Mouse (Mus musculus) thymus, postnatal 25 days (tissue): ENCODE measurements around the gene Snf8.
A peak's percentile ranks its signal among the peaks of the same experiment; 100 is the strongest.

Source experiments
- DNase-seq: peaks from one replicate; pipeline ENCODE4 v3.0.0; 2022

Snf8 gene

GRCm38 (mm10) chr11:96034596-96035052 is at the start of gene Snf8:
TSS of gene Snf8 (plus strand) at chr11:96034885.
- DNase-seq, result peak; percentile 94

- no peak for DNase-seq
Observed at GRCm38 (mm10) chr11:95987854-95988447, 46.7 kb upstream of the Snf8 start.

- DNase-seq, result no peak
Observed at GRCm38 (mm10) chr11:95988533-95988932, 46.2 kb upstream of the Snf8 start.

- no peak for DNase-seq
Observed at GRCm38 (mm10) chr11:95989864-95990263, 44.8 kb upstream of the Snf8 start.

GRCm38 (mm10) chr11:95990431-95990830 is 44.3 kb upstream of the Snf8 start:
- no peak for DNase-seq

GRCm38 (mm10) chr11:95990886-95991708 is 43.6 kb upstream of the Snf8 start:
- DNase-seq, result no peak

GRCm38 (mm10) chr11:95994151-95994550 is 40.5 kb upstream of the Snf8 start:
- DNase-seq, result no peak

- DNase-seq, result no peak
Observed at GRCm38 (mm10) chr11:96003100-96003900, 31.4 kb upstream of the Snf8 start.

GRCm38 (mm10) chr11:96003969-96004792 is 30.5 kb upstream of the Snf8 start:
- DNase-seq, result no peak

- peak; percentile 16 for DNase-seq
Observed at GRCm38 (mm10) chr11:96004793-96005402, 29.8 kb upstream of the Snf8 start.

- DNase-seq, result peak; percentile 8
Observed at GRCm38 (mm10) chr11:96005403-96006271, 29.0 kb upstream of the Snf8 start, which contains the start of gene Igf2bp1. TSS of gene Igf2bp1 (minus strand) at chr11:96005940.

GRCm38 (mm10) chr11:96006367-96006851 is 28.3 kb upstream of the Snf8 start:
- DNase-seq, result peak; percentile 6

- DNase-seq, result peak; percentile 21
Observed at GRCm38 (mm10) chr11:96006852-96007515, 27.7 kb upstream of the Snf8 start.

GRCm38 (mm10) chr11:96007516-96008235 is 27.0 kb upstream of the Snf8 start:
- DNase-seq, result peak; percentile 8

- no peak for DNase-seq
Observed at GRCm38 (mm10) chr11:96008827-96009226, 25.9 kb upstream of the Snf8 start.

- DNase-seq, result no peak
Observed at GRCm38 (mm10) chr11:96011982-96012381, 22.7 kb upstream of the Snf8 start.

- DNase-seq, result no peak
Observed at GRCm38 (mm10) chr11:96015421-96015820, 19.3 kb upstream of the Snf8 start.

- no peak for DNase-seq
Observed at GRCm38 (mm10) chr11:96017941-96018351, 16.7 kb upstream of the Snf8 start.

GRCm38 (mm10) chr11:96020622-96021021 is 14.1 kb upstream of the Snf8 start:
- no peak for DNase-seq
